Mouse (Mus musculus) stomach, embryonic 15.5 days (tissue): ENCODE measurements around the gene Shroom3. TPM values are rescaled to one million over a fixed set of nuclear protein-coding genes. Genes with fewer than 3 reads are reported as not detected.
A peak's percentile ranks its signal among the peaks of the same experiment; 100 is the strongest.
"Not testable (repeated sequence)": the region's sequence is repeated elsewhere in the genome, so short reads cannot be mapped to it uniquely, and the experiment has no call there.

ENCODE experiments used
- ATAC-seq: fragments of 200-750 bp; cut with Nextera tagmentation; 2 replicates; pipeline ENCODE4 v1.8.0; 2017; ENCODE audit warnings: low read depth, moderate number of reproducible peaks, moderate TSS enrichment; ENCODE audit not compliant: insufficient read depth, low FRiP score
- H3K27ac ChIP-seq: fragments of 300-500 bp; sonication (generic); 2 replicates; pipeline ENCODE4 v1.5.1; 2015; ENCODE audit warnings: mild to moderate bottlenecking, inconsistent platforms
- H3K27me3 ChIP-seq: fragments of 300-500 bp; sonication (generic); replicated peaks from 2 replicates; pipeline ENCODE4 v1.6.1; 2015; ENCODE audit warnings: inconsistent platforms
- H3K36me3 ChIP-seq: fragments of 300-500 bp; sonication (generic); 2 replicates; pipeline ENCODE4 v1.6.1; 2015; ENCODE audit warnings: inconsistent platforms
- H3K4me1 ChIP-seq: fragments of 300-500 bp; sonication (generic); 2 replicates; pipeline ENCODE4 v1.6.1; 2015; ENCODE audit warnings: inconsistent platforms
- H3K4me2 ChIP-seq: fragments of 300-500 bp; sonication (generic); 2 replicates; pipeline ENCODE4 v1.6.1; 2015; ENCODE audit warnings: mild to moderate bottlenecking, inconsistent platforms
- H3K4me3 ChIP-seq: fragments of 300-500 bp; sonication (generic); replicated peaks from 2 replicates; pipeline ENCODE4 v1.5.1; 2015; ENCODE audit warnings: inconsistent platforms
- H3K9ac ChIP-seq: fragments of 300-500 bp; sonication (generic); 2 replicates; pipeline ENCODE4 v1.6.1; 2015; ENCODE audit warnings: inconsistent platforms
- H3K9me3 ChIP-seq: fragments of 300-500 bp; sonication (generic); 2 replicates; pipeline ENCODE4 v1.6.1; 2016; ENCODE audit warnings: inconsistent platforms
- WGBS: fragments of 180-500 bp; shearing (Covaris S2); methylation state at CpG from one replicate; pipeline ENCODE4 v1.1.7; 2015; 5-methylcytosine and 5-hydroxymethylcytosine counted together
- polyA plus RNA-seq: library from polyadenylated mRNA; unstranded; fragments of >200 nt; fragmentation: Nextera tagmentation; extraction: Ambion mirVana; gene quantifications from 2 replicates; pipeline ENCODE4 v1.2.1, GENCODE M21; 2015

Shroom3 gene
- polyA plus RNA-seq, 1 experiment from 2014 or later, result 12.3 TPM

- H3K27ac ChIP-seq, result 0 out of 2 replicates have a peak overlapping the region, but pooled peaks have one; percentile 5
- H3K4me3 ChIP-seq, result no peak overlapping the region
- no peaks in the 10 kb centered on the region for H3K36me3 ChIP-seq
- no peaks in the 10 kb centered on the region for H3K9me3 ChIP-seq
- no peak overlapping the region for H3K9ac ChIP-seq
- no peak for ATAC-seq
- 48% methylated on average over 10 of the region's 10 CpGs for WGBS
- H3K27me3 ChIP-seq, result no peaks in the 10 kb centered on the region
- H3K4me1 ChIP-seq, result peaks cover 14% of the 10 kb centered on the region; the same call in 1 of the 2 replicates
- no peak overlapping the region for H3K4me2 ChIP-seq
Observed at GRCm38 (mm10) chr5:92915421-92915820, 232.2 kb downstream of the Shroom3 start.

DNA sequence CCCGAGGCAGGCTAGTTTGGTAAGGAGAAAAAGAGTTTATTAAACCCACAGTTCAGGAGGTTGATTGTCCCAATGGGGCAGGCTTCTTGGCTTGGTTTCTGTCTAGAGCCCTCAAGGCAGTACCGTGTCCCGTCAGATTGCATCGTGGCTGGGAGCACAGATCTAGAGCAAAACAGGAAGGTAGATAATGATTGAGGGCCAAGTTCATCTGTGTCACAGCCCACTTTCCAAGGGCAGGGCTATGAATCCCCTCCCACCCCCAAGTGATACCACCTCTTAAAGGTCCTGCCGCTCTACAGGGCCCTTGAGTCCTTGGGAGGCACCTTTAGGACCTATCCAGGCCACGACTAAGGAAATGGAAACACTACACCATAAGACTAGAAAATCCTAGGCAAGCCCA, 234.5 kb downstream of the Shroom3 start:
- WGBS, result 84% methylated on average over 6 of the region's 6 CpGs
- no peak for ATAC-seq
- no peaks in the 10 kb centered on the region for H3K9me3 ChIP-seq
- no peak overlapping the region for H3K4me2 ChIP-seq
- H3K4me3 ChIP-seq, result no peak overlapping the region
- H3K4me1 ChIP-seq, result peaks cover 14% of the 10 kb centered on the region; the same call in 1 of the 2 replicates
- H3K9ac ChIP-seq, result no peak overlapping the region
- no peak overlapping the region for H3K27ac ChIP-seq
- H3K36me3 ChIP-seq, result peaks cover 7% of the 10 kb centered on the region; the same call in 1 of the 2 replicates
- H3K27me3 ChIP-seq, result no peaks in the 10 kb centered on the region

DNA sequence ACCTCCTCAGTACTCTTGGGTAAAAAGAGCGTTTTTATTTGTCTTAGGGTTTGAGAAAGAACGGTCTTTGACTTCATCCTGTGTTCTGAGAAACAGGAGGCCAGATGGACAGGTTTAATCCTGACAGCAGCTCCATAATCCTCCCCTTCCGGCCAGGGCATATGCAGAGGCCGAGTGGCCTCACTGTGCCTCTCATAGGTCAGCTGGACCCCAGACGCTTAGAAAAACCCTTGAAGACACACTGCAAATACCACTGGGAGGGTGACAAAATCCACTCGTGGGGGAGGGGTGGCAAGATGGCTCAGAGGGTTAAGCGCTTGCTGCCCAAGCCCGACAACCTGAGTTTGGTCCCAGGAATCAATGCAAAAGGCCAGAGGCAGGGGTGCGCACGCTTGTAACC, 234.9 kb downstream of the Shroom3 start:
- 49% methylated on average over 10 of the region's 10 CpGs for whole genome bisulfite sequencing
- Histone ChIP-seq H3K9me3 (no peaks in the 10 kb centered on the region), H3K4me2 (no peak overlapping the region), H3K27ac (no peak overlapping the region), H3K36me3 (peaks cover 7% of the 10 kb centered on the region; the same call in 1 of the 2 replicates), H3K4me3 (no peak overlapping the region), H3K4me1 (peaks cover 14% of the 10 kb centered on the region; the same call in 1 of the 2 replicates), H3K27me3 (no peaks in the 10 kb centered on the region), H3K9ac (no peak overlapping the region)
- ATAC-seq, result no peak

GRCm38 (mm10) chr5:92918866-92919265, 235.6 kb downstream of the Shroom3 start:
- Histone ChIP-seq H3K36me3 (peaks cover 7% of the 10 kb centered on the region; the same call in 1 of the 2 replicates), H3K27ac (no peak overlapping the region)

DNA sequence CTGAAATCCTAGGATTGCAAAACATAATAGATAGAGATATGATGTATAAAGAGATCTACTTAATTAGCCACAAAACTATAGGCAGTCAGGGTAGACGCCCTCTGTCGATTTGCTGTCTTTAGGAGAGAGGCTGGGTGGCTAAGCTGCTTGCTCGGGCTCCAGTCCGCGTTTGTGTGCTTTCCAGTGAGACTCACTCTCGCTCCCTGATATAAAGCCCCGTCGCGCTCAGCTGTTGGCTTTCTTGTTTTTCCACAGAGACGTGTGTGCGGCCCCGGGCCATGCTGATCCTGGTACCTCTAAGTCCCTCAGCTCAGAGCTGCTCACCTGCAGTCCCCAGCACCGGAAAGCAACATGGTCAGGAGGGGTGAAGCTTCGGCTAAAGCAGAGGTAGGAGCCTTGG, 236.2 kb downstream of the Shroom3 start:
- ATAC-seq, result no peak; the same call in 1 of the 2 replicates
- peaks cover 16% of the 10 kb centered on the region; the same call in 1 of the 2 replicates for H3K4me1 ChIP-seq
- no peak overlapping the region for H3K27ac ChIP-seq
- H3K4me2 ChIP-seq, result no peak overlapping the region
- no peaks in the 10 kb centered on the region for H3K9me3 ChIP-seq
- H3K27me3 ChIP-seq, result no peaks in the 10 kb centered on the region
- 62% methylated on average over 14 of the region's 14 CpGs for WGBS
- peaks cover 7% of the 10 kb centered on the region; the same call in 1 of the 2 replicates for H3K36me3 ChIP-seq
- no peak overlapping the region for H3K4me3 ChIP-seq
- no peak overlapping the region for H3K9ac ChIP-seq

More at GRCm38 (mm10) chr5:92918866-92919265, 235.6 kb downstream of the Shroom3 start:
- Histone ChIP-seq H3K27me3 (no peaks in the 10 kb centered on the region), H3K4me1 (peaks cover 14% of the 10 kb centered on the region; the same call in 1 of the 2 replicates), H3K9me3 (no peaks in the 10 kb centered on the region), H3K4me2 (no peak overlapping the region), H3K9ac (no peak overlapping the region), H3K4me3 (no peak overlapping the region)
- ATAC-seq, result no peak
- WGBS, result 51% methylated on average over 9 of the region's 9 CpGs

- WGBS, result 95% methylated on average over 8 of the region's 8 CpGs
- no peak overlapping the region for H3K27ac ChIP-seq
- H3K27me3 ChIP-seq, result no peaks in the 10 kb centered on the region
- peaks cover 25% of the 10 kb centered on the region for H3K4me1 ChIP-seq
- peaks cover 7% of the 10 kb centered on the region; the same call in 1 of the 2 replicates for H3K36me3 ChIP-seq
- no peak overlapping the region for H3K4me2 ChIP-seq
- H3K9ac ChIP-seq, result no peak overlapping the region
- no peak for ATAC-seq
- no peaks in the 10 kb centered on the region for H3K9me3 ChIP-seq
- no peak overlapping the region for H3K4me3 ChIP-seq
Observed at GRCm38 (mm10) chr5:92920984-92921383, 237.7 kb downstream of the Shroom3 start.

GRCm38 (mm10) chr5:92921728-92922127, 238.5 kb downstream of the Shroom3 start:
- no peak for ATAC-seq
- Histone ChIP-seq H3K9ac (no peak overlapping the region), H3K27ac (no peak overlapping the region), H3K27me3 (no peaks in the 10 kb centered on the region), H3K4me2 (no peak overlapping the region), H3K36me3 (peaks cover 7% of the 10 kb centered on the region; the same call in 1 of the 2 replicates), H3K4me1 (peaks cover 25% of the 10 kb centered on the region), H3K9me3 (no peaks in the 10 kb centered on the region), H3K4me3 (no peak overlapping the region)
- WGBS, result 79% methylated on average over 8 of the region's 8 CpGs

- WGBS, result 87% methylated on average over 5 of the region's 5 CpGs
Observed at GRCm38 (mm10) chr5:92922981-92923380, 239.7 kb downstream of the Shroom3 start.

GRCm38 (mm10) chr5:92924851-92925477, 241.7 kb downstream of the Shroom3 start:
- Histone ChIP-seq H3K4me3 (peak overlapping the region; percentile 19), H3K27ac (peak overlapping the region; percentile 51; the same call in 1 of the 2 replicates), H3K9me3 (no peaks in the 10 kb centered on the region), H3K36me3 (peaks cover 7% of the 10 kb centered on the region; the same call in 1 of the 2 replicates), H3K9ac (no peak overlapping the region), H3K4me2 (peak overlapping the region; percentile 52), H3K27me3 (no peaks in the 10 kb centered on the region), H3K4me1 (peaks cover 11% of the 10 kb centered on the region)
- ATAC-seq, result peak; percentile 85
- WGBS, result 12% methylated on average over 17 of the region's 17 CpGs

More at GRCm38 (mm10) chr5:92922981-92923380, 239.7 kb downstream of the Shroom3 start:
- not testable (repeated sequence) for H3K36me3 ChIP-seq, ATAC-seq, H3K27me3 ChIP-seq, H3K4me2 ChIP-seq, H3K4me3 ChIP-seq, H3K9ac ChIP-seq, H3K27ac ChIP-seq, H3K9me3 ChIP-seq
- H3K4me1 ChIP-seq, result peaks cover 22% of the 10 kb centered on the region

- Histone ChIP-seq H3K27me3 (no peaks in the 10 kb centered on the region), H3K27ac (peak overlapping the region; percentile 26; the same call in 1 of the 2 replicates), H3K4me2 (no peak overlapping the region), H3K9me3 (no peaks in the 10 kb centered on the region), H3K4me3 (no peak overlapping the region), H3K4me1 (peaks cover 24% of the 10 kb centered on the region), H3K36me3 (no peaks in the 10 kb centered on the region), H3K9ac (no peak overlapping the region)
- WGBS, result 60% methylated on average over 10 of the region's 10 CpGs
- ATAC-seq, result no peak
Observed at GRCm38 (mm10) chr5:92927667-92928066, 244.4 kb downstream of the Shroom3 start.

- Histone ChIP-seq H3K27me3 (no peaks in the 10 kb centered on the region), H3K36me3 (no peaks in the 10 kb centered on the region), H3K9me3 (no peaks in the 10 kb centered on the region), H3K4me2 (no peak overlapping the region), H3K4me3 (no peak overlapping the region), H3K4me1 (peaks cover 17% of the 10 kb centered on the region), H3K9ac (no peak overlapping the region), H3K27ac (no peak overlapping the region)
- 42% methylated on average over 6 of the region's 6 CpGs for WGBS
- ATAC-seq, result 0 out of 2 replicates have a peak, but pooled peaks have one; percentile 11
Observed at GRCm38 (mm10) chr5:92930557-92930956, 247.3 kb downstream of the Shroom3 start.

GRCm38 (mm10) chr5:92931298-92931697, 248.1 kb downstream of the Shroom3 start:
- Histone ChIP-seq H3K27me3 (no peaks in the 10 kb centered on the region), H3K27ac (no peak overlapping the region), H3K4me1 (peaks cover 17% of the 10 kb centered on the region), H3K36me3 (no peaks in the 10 kb centered on the region), H3K9me3 (no peaks in the 10 kb centered on the region), H3K4me3 (no peak overlapping the region), H3K4me2 (no peak overlapping the region), H3K9ac (no peak overlapping the region)
- no peak for ATAC-seq
- 45% methylated on average over 16 of the region's 16 CpGs for WGBS
